Mouse (Mus musculus) embryonic fibroblast, embryonic 13.5 days (primary cell): ENCODE data around the gene Adgrf4. TPM values are rescaled to one million over a fixed set of nuclear protein-coding genes. Genes with fewer than 3 reads are reported as not detected.
A peak's percentile ranks its signal among the peaks of the same experiment; 100 is the strongest.

ENCODE experiments used
- H3K27ac ChIP-seq: 2 replicates; pipeline ENCODE4 v1.5.1; 2012; ENCODE audit warnings: low read length, control low read depth, inconsistent platforms; ENCODE audit not compliant: insufficient read depth
- H3K4me1 ChIP-seq: 2 replicates; pipeline ENCODE4 v1.6.1; 2011; ENCODE audit warnings: low read length; ENCODE audit not compliant: control insufficient read depth, insufficient read depth
- H3K4me3 ChIP-seq: 2 replicates; pipeline ENCODE4 v1.5.1; 2011; ENCODE audit warnings: mild to moderate bottlenecking, control low read depth, low read length; ENCODE audit not compliant: insufficient read depth
- CTCF ChIP-seq: IDR thresholded peaks from 2 replicates; pipeline ENCODE4 v1.5.1; 2011; ENCODE audit warnings: mild to moderate bottlenecking, control low read depth, low read length, moderate library complexity, borderline replicate concordance; ENCODE audit not compliant: insufficient read depth
- POLR2A ChIP-seq: IDR thresholded peaks from 2 replicates; pipeline ENCODE4 v1.6.1; 2011; ENCODE audit warnings: low read depth, mild to moderate bottlenecking, control low read depth, low read length, moderate library complexity
- polyA plus RNA-seq: library from polyadenylated mRNA; stranded (reverse); fragments of >200 nt; gene quantifications from 2 replicates; pipeline ENCODE4 v1.2.4, GENCODE M21; 2011; ENCODE audit warnings: low read depth; ENCODE audit not compliant: missing spikeins, insufficient read length

The Adgrf4 gene
- polyA plus RNA-seq, 1 experiment: not detected

DNA sequence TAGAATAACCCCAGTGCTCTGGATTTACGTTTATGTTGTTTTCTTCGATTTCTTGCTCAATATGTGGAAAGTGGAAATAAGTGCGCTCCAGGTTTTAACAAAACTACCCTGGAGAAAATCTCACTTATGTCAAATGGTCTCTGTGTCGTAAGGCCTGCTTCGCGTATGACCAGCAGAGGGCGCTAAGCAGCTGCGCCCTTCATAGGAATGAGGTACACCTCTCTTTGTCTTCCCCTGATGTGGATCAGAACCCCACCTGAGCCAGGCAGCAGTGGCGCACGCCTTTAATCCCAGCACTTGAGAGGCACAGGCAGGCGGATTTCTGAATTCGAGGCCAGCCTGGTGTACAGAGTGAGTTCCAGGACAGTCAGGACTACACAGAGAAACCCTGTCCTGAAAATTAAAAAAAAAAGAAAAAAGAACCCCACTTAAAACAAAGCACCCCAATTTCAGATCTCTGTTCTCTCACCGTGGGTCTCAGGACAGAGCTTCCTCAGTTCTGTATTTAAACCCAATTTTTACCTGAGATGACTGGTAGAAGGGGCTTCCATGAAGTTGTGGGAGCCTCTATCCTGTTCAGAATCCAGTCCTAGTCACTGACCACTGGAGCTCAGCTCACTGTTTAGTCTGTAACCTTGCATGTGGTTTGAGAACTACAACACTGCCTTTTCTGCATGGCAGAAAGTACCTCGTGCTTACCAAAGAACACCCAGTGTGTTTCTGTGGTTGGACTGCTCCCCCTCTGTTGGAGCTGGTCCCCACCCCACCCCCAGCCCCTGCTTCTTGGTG lies 33.3 kb downstream of the Adgrf4 start:
- Histone ChIP-seq H3K27ac (no peak overlapping the region), H3K4me1 (no peaks in the 10 kb centered on the region), H3K4me3 (no peak overlapping the region)
- TF ChIP-seq POLR2A (no peak), CTCF (peak; percentile 97)

DNA sequence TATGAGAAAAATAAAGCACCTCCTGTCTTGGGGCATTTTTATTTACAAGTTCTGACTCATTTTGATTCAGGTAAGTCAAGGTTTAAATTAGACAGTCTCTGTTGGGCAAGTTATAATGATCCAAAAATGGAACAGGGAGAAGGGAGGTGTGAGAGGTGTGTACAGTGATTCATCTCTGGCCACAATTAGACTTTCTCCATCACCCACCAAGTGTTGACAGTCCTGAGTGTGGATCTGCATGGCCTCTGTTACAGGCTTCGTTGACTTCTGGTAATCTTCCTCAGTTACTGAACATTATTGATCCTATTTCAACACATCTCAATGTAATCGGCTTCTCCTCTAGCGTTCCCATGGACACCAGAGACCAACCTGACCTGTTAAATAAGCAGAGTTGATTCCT lies 48.7 kb downstream of the Adgrf4 start:
- Histone ChIP-seq H3K27ac (no peak overlapping the region), H3K4me1 (no peaks in the 10 kb centered on the region), H3K4me3 (no peak overlapping the region)
- TF ChIP-seq POLR2A (no peak), CTCF (no peak)

DNA sequence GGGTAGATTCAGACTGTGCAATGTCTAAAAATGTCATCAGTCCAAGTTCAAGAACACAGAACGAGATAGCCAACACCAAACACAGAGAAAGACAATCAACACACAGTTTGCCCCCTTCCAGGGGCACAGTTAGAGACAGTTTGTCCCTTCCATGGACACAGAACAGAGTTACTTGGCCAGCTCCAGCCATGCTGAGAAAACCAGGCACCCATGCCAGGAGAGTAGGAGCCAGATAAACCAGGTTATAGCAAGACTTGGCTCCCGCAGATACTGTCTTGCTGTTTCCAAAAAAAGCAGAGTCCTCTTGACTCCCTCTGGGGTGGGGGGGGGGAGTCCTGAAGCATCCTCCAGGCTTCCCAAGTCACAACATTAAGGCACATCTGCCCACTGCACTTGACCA lies 61.9 kb downstream of the Adgrf4 start:
- no peak for TF ChIP-seq POLR2A
- no peak for TF ChIP-seq CTCF
- H3K4me3 ChIP-seq: no peak overlapping the region
- no peak overlapping the region for H3K27ac ChIP-seq
- no peaks in the 10 kb centered on the region for H3K4me1 ChIP-seq

DNA sequence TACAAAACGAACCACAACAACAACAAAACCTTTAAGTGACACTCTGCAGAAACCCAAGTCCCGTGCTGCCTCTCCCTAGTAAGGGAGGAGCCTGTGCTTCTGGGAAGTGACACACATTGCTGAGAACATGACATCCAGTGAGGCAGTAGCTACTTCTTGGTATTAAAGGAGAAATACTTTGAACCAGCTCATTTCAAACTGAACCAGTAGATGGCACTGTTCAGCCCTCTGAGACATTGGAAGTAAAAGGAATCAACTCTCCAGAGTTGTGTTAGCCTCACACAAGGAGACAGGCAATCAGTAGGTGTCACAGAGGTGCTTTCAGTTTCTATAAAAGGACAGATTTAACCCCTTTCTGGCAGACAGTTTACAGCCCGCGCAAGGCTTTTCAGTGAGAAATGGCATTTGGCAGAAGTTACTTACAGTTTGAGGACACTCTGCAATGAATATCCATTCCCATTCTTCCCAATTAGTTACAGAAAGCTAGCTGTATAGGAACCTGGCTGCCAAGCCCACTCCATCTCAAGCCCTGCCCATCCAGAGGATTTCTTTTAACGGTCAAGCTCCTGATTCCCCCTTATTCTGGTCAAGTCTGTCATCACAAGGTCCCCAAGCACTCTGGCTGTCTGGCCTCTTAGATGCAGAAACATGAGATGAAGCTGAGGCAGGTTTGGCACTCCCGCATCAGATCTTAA lies 78.9 kb downstream of the Adgrf4 start:
- Histone ChIP-seq H3K27ac (no peak overlapping the region), H3K4me1 (no peaks in the 10 kb centered on the region), H3K4me3 (no peak overlapping the region)
- TF ChIP-seq POLR2A (no peak), CTCF (no peak)

DNA sequence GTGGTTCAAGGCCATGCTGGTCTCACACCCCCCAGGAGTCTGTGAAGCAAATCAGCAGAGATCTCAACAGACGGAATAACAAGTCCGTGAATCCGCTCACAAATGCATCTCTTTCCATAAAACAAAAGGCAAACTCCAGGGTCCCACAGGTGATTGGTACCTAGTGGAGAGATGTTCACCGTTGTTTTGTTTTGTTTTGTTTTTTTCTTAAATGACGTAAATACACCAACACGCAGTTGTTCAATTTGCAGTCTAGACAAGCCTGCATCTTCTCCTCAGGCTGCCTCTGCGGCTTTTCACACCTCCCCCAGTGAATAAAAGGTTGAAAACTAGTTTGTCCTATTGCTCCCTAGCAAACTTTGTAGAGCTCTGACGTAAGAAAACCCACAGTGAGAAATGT lies 80.8 kb downstream of the Adgrf4 start, which contains the start of gene Opn5:
TSS of gene Opn5 (minus strand) at position 101 of the 400 bp plus-strand sequence.
- Histone ChIP-seq H3K4me3 (no peak within 1 kb of the TSS), H3K4me1 (no peaks in the 10 kb centered on the region), H3K27ac (no peak within 1 kb of the TSS)
- no peak for TF ChIP-seq POLR2A
- no peak for TF ChIP-seq CTCF

DNA sequence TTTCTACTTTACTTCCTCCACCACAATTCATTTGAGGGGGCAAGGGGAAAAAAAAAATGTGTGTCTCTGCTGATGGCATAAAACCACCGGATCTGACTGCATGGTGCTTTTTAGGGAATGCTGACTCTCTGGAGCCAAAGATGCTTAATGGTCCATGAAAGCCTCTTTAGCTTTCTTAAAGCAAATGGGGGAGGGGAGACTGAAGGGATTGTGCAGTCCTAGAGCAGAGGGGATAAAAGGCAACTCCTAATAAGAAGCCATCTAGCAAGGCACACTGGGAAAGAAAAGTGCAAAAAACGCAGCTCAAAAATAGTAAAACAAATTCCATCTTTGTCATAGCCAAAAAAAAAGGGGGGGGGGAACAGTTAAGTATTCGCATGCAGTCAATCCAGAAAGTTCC lies 83.8 kb downstream of the Adgrf4 start:
- Histone ChIP-seq H3K4me3 (no peak overlapping the region), H3K4me1 (no peaks in the 10 kb centered on the region), H3K27ac (no peak overlapping the region)
- TF ChIP-seq POLR2A: no peak
- TF ChIP-seq CTCF: no peak

Other genes with a start within 250 kb of the Adgrf4 start
- not detected in 2 replicates for gene Opn5, start 80.9 kb downstream of the Adgrf4 start, polyA plus RNA-seq
- not detected in 2 replicates for gene Adgrf2, start 49.9 kb upstream of the Adgrf4 start, polyA plus RNA-seq
- gene Cd2ap, start 184.4 kb upstream of the Adgrf4 start, polyA plus RNA-seq: 37.7 and 39.8 TPM in 2 replicates